ENCODE assay signal across 8 mouse cellular contexts in the genomic region with DNA sequence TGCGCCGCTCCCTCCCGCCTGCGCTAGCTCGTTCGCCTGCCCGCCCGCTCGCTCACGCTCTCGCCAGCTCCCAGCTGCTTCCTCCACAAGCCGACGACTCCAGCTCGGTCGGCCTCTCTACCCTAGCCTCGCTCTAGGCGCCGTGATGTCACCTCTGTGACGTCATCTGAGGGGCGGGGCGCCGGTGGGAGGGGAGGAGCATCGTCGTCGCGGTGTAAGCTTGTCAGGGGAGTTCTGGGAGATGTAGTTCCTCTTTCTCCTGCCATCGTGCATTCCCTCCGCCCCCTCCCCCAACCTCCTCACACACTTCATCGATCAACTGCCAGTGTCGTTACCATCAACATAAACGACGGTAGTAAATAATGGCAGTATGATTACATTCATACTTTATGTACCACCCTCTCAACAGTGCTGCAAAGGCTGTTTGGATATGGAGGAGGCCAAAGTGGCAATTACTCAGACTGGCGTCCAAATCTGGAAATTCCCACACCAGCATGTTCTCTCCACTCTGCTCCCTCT. TPM values are rescaled to one million over a fixed set of nuclear protein-coding genes. Genes with fewer than 3 reads are reported as not detected.
DNase-seq lines count a peak whose midpoint lies in the region; ATAC-seq lines count a peak whose summit lies in the region.

Ube2h (minus strand) TSS at position 141 of the 519 bp plus-strand sequence.

- ATAC-seq in erythroid progenitor cell, adult 5-6 weeks (replicated peaks; ENCODE audit: low FRiP score, poor library complexity, severe bottlenecking): peak; percentile 73
- peak; percentile 81 for ATAC-seq in heart, embryonic 13.5 days (ENCODE audit: extremely low read depth, insufficient number of reproducible peaks, low FRiP score, low TSS enrichment)
- ATAC-seq in liver, embryonic 12.5 days: peak; percentile 78
- peak; percentile 84 for ATAC-seq in stomach, embryonic 15.5 days (ENCODE audit: insufficient read depth, low FRiP score, low read depth)

- peak within 1 kb of the TSS; percentile 91 for H3K4me2 ChIP-seq in heart, embryonic 13.5 days
- peak within 1 kb of the TSS; percentile 86 for H3K4me2 ChIP-seq in liver, embryonic 12.5 days
- peak within 1 kb of the TSS; percentile 78 for H3K4me2 ChIP-seq in stomach, embryonic 15.5 days

- peak within 1 kb of the TSS; percentile 97 for H3K27ac ChIP-seq in heart, embryonic 13.5 days (replicated peaks)
- peak within 1 kb of the TSS; percentile 97 for H3K27ac ChIP-seq in liver, embryonic 12.5 days
- H3K27ac ChIP-seq in stomach, embryonic 15.5 days: peak within 1 kb of the TSS; percentile 95

- 2% methylated on average over 32 of the region's 33 CpGs for WGBS in heart, embryonic 13.5 days
- 5% methylated on average over 33 of the region's 33 CpGs for WGBS in liver, embryonic 12.5 days (ENCODE audit: insufficient replicate concordance)
- under 1% methylated on average over 33 of the region's 33 CpGs for WGBS in stomach, embryonic 15.5 days

- peak within 1 kb of the TSS; percentile 97 for H3K9ac ChIP-seq in heart, embryonic 13.5 days
- H3K9ac ChIP-seq in liver, embryonic 12.5 days: peak within 1 kb of the TSS; percentile 92
- H3K9ac ChIP-seq in stomach, embryonic 15.5 days: peak within 1 kb of the TSS; percentile 87

- peak within 1 kb of the TSS; percentile 92 for H3K4me3 ChIP-seq in heart, embryonic 13.5 days
- H3K4me3 ChIP-seq in liver, embryonic 12.5 days: peak within 1 kb of the TSS; percentile 76
- peak within 1 kb of the TSS; percentile 69 for H3K4me3 ChIP-seq in stomach, embryonic 15.5 days (replicated peaks)

- peaks cover 52% of the 10 kb centered on the region for H3K4me1 ChIP-seq in heart, embryonic 13.5 days
- peaks cover 89% of the 10 kb centered on the region for H3K4me1 ChIP-seq in liver, embryonic 12.5 days
- H3K4me1 ChIP-seq in stomach, embryonic 15.5 days: peaks cover 25% of the 10 kb centered on the region

- no peaks in the 10 kb centered on the region for H3K9me3 ChIP-seq in heart, embryonic 13.5 days
- no peaks in the 10 kb centered on the region for H3K9me3 ChIP-seq in liver, embryonic 12.5 days (replicated peaks)
- no peaks in the 10 kb centered on the region for H3K9me3 ChIP-seq in stomach, embryonic 15.5 days

- H3K27me3 ChIP-seq in heart, embryonic 13.5 days (replicated peaks): no peaks in the 10 kb centered on the region
- no peaks in the 10 kb centered on the region for H3K27me3 ChIP-seq in liver, embryonic 12.5 days (replicated peaks)
- no peaks in the 10 kb centered on the region for H3K27me3 ChIP-seq in stomach, embryonic 15.5 days (replicated peaks)

- DNase-seq in CD4-positive helper T cell, adult 2 months (ENCODE audit: low read depth, low spot score): peak; percentile 97
- peak; percentile 95 for DNase-seq in brain, embryonic 18.5 days (ENCODE audit: low read depth, low spot score)
- peak; percentile 99 for DNase-seq in kidney, postnatal 10 days
- peak; percentile 100 for DNase-seq in natural killer cell, adult 2 months (ENCODE audit: low spot score in 2 of 2)

- H3K36me3 ChIP-seq in heart, embryonic 13.5 days: no peaks in the 10 kb centered on the region
- no peaks in the 10 kb centered on the region for H3K36me3 ChIP-seq in liver, embryonic 12.5 days
- no peaks in the 10 kb centered on the region for H3K36me3 ChIP-seq in stomach, embryonic 15.5 days

RNA-seq across cellular contexts. Expression of gene Ube2h, which starts in this region (rescaled TPM):
- 26.8 and 29.9 TPM in 2 replicates for total RNA-seq in erythroid progenitor cell, adult 5-6 weeks (2015; ENCODE audit: low replicate concordance)
- 36.9 and 47.2 TPM in 2 replicates for total RNA-seq in erythroid progenitor cell, adult 5-6 weeks (2017; ENCODE audit: low replicate concordance)
- 46.6 and 49.8 TPM in 2 replicates for polyA plus RNA-seq in heart, embryonic 13.5 days (2015; fragmentation: Nextera tagmentation; extraction: Ambion mirVana)
- 31.6 and 33.4 TPM in 2 replicates for polyA plus RNA-seq in liver, embryonic 12.5 days (2016; fragmentation: Nextera tagmentation; extraction: Ambion mirVana)
- 41.9 and 44.0 TPM in 2 replicates for polyA plus RNA-seq in stomach, embryonic 15.5 days (2015; fragmentation: Nextera tagmentation; extraction: Ambion mirVana)

Comparison
In these comparisons a context has a peak if more than half of its experiments do, and no peak if none do; other contexts are left out.
1. Peak in every context shown above with its lines: DNase-seq, ATAC-seq, H3K4me3 ChIP-seq and H3K27ac ChIP-seq.